Mouse (Mus musculus): ENCODE measurements around the gene Zscan29. TPM values are rescaled to one million over a fixed set of nuclear protein-coding genes. Genes with fewer than 3 reads are reported as not detected.

Gene Zscan29
- polyA plus RNA-seq, 1 experiment from 2014 or later: 3.3 TPM

DNA sequence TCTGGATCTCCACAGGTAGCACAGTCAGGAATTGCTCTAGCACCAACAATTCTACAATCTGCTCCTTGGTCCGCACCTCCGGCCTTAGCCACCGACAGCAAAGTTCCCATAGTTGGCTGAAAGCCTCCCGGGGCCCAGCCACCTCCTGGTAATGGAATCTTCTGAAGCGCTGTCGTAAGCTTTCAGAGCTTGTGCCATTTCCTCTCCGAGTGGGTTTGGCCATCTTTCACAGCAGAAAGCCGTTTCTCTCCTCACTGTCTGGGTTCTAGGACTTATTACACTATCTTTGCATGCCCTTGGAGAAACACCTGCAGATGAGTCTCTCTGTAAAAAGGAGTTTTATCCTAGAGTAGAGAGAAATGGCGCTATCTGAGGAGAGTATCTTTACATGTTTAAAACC, 1.0 kb downstream of the Zscan29 start:
- no peak for ATAC-seq (ENCODE audit: low read depth)

GRCm38 (mm10) chr2:121169173-121169572, 1.8 kb downstream of the Zscan29 start:
- no peaks in the 10 kb centered on the region for H3K27me3 ChIP-seq
- H3K4me1 ChIP-seq (replicated peaks): peaks cover 34% of the 10 kb centered on the region
- ATAC-seq (ENCODE audit: low read depth): no peak
- H3K27ac ChIP-seq: no peak overlapping the region
- H3K4me2 ChIP-seq: peak overlapping the region; percentile 90
- peak overlapping the region; percentile 92 for H3K9ac ChIP-seq
- peaks cover 35% of the 10 kb centered on the region for H3K36me3 ChIP-seq
- 57% methylated on average over 4 of the region's 4 CpGs for WGBS (ENCODE audit: insufficient replicate concordance)
- DNase-seq: no peak
- no peaks in the 10 kb centered on the region for H3K9me3 ChIP-seq (replicated peaks)
- peak overlapping the region; percentile 89 for H3K4me3 ChIP-seq (replicated peaks)

More for the DNA sequence above, 1.0 kb downstream of the Zscan29 start:
- WGBS (ENCODE audit: insufficient replicate concordance): 8% methylated on average over 9 of the region's 9 CpGs
- Histone ChIP-seq H3K27me3 (no peaks in the 10 kb centered on the region), H3K9ac (peak overlapping the region; percentile 92), H3K4me3 (replicated peaks) (peak overlapping the region; percentile 89), H3K4me2 (peak overlapping the region; percentile 90), H3K9me3 (replicated peaks) (no peaks in the 10 kb centered on the region), H3K36me3 (peaks cover 36% of the 10 kb centered on the region), H3K27ac (peak overlapping the region; percentile 93; the same call in 1 of the 2 replicates), H3K4me1 (replicated peaks) (peaks cover 34% of the 10 kb centered on the region)
- DNase-seq: no peak

GRCm38 (mm10) chr2:121153100-121153499, 17.8 kb downstream of the Zscan29 start:
- WGBS (ENCODE audit: insufficient replicate concordance): 74% methylated on average over 3 of the region's 3 CpGs
- Histone ChIP-seq H3K9ac (no peak overlapping the region), H3K4me2 (no peak overlapping the region), H3K27me3 (no peaks in the 10 kb centered on the region), H3K36me3 (peaks cover 49% of the 10 kb centered on the region), H3K4me3 (replicated peaks) (no peak overlapping the region), H3K27ac (no peak overlapping the region), H3K4me1 (replicated peaks) (peaks cover 4% of the 10 kb centered on the region), H3K9me3 (replicated peaks) (no peaks in the 10 kb centered on the region)
- ATAC-seq (ENCODE audit: low read depth) (no peak), DNase-seq (no peak)

DNA sequence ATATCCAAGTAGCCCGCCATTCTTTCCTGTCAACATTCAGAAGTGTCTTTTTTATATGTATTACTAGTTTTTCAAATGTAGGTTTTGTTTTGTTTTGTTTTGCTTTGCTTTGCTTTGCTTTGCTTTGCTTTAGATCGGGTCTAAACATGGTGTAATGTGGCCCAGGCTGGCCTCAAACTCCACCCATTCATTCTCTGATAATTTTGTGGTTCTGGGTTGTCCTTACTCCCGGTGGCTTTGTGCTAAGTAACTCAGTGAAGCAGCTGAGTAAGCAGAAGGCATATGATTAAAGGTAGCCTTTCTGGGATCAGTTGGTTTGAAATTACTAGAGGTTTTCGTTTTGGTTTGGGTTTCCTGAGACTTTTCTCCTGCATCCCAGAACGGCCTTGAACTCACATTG, 21.2 kb downstream of the Zscan29 start:
- Histone ChIP-seq H3K4me1 (replicated peaks) (peaks cover 4% of the 10 kb centered on the region), H3K27ac (no peak overlapping the region), H3K4me2 (no peak overlapping the region), H3K9me3 (replicated peaks) (no peaks in the 10 kb centered on the region), H3K4me3 (replicated peaks) (no peak overlapping the region), H3K36me3 (peaks cover 48% of the 10 kb centered on the region), H3K27me3 (no peaks in the 10 kb centered on the region), H3K9ac (no peak overlapping the region)
- ATAC-seq (ENCODE audit: low read depth) (no peak), DNase-seq (no peak)
- WGBS (ENCODE audit: insufficient replicate concordance): 51% methylated on average over 5 of the region's 5 CpGs

GRCm38 (mm10) chr2:121142415-121142814, 28.5 kb downstream of the Zscan29 start:
- H3K36me3 ChIP-seq: peaks cover 42% of the 10 kb centered on the region
- no peak for ATAC-seq (ENCODE audit: low read depth)
- no peaks in the 10 kb centered on the region for H3K27me3 ChIP-seq
- H3K4me1 ChIP-seq (replicated peaks): peaks cover 39% of the 10 kb centered on the region
- no peak overlapping the region for H3K27ac ChIP-seq
- H3K9ac ChIP-seq: no peak overlapping the region
- H3K4me2 ChIP-seq: no peak overlapping the region
- no peak for DNase-seq
- no peak overlapping the region for H3K4me3 ChIP-seq (replicated peaks)
- H3K9me3 ChIP-seq (replicated peaks): no peaks in the 10 kb centered on the region
- 44% methylated on average over 2 of the region's 2 CpGs for WGBS (ENCODE audit: insufficient replicate concordance)

DNA sequence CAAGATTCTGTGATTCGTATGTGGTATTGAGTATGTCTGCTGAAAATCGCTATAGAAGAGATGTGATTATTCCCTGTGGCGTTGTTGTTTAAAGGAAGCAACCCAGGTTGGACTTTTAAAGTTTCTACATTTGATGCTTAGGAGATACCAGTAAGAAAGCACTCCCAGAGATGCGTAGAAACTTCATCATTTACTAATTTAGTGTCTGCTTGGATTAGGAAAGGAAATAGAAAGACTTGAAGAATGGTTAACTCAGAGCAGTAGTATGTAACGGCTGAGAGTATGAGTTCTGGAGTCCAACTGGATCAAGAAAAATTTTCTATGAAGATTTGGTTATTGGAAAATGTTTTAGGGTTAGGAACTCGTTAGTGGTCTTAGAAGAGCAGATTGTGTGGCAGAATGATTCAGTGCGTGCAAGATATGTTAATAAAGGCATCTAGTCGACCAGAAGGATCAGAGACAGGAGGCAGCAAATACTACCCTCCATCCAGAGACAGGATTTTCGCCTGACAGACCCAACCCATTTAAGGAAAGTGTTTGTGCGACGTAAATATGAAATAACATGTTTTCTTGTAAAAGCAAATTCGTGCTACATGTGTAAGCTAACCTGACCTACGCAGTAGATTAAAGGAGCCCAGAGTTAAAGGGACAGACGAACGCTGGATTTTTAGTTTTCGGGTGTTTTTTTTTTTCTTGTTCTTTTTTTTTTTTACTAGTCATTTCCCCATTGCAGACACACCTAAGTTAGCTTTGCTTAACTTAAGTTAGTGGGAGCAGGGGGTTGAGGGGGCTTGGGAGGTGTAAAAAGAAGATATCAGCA, 29.5 kb downstream of the Zscan29 start:
- Histone ChIP-seq H3K4me3 (replicated peaks) (peak overlapping the region; percentile 77), H3K4me2 (peak overlapping the region; percentile 98), H3K27me3 (no peaks in the 10 kb centered on the region), H3K36me3 (peaks cover 34% of the 10 kb centered on the region), H3K4me1 (replicated peaks) (peaks cover 40% of the 10 kb centered on the region), H3K9ac (peak overlapping the region; percentile 87), H3K9me3 (replicated peaks) (no peaks in the 10 kb centered on the region), H3K27ac (peak overlapping the region; percentile 89)
- WGBS (ENCODE audit: insufficient replicate concordance): 67% methylated on average over 16 of the region's 16 CpGs
- no peak for ATAC-seq (ENCODE audit: low read depth)
- no peak for DNase-seq

GRCm38 (mm10) chr2:121140018-121140882, 30.7 kb downstream of the Zscan29 start, which contains the start of the genes Adal and Lcmt2:
Gene Adal (plus strand): TSS chr2:121140428.
Gene Lcmt2 (minus strand): TSS chr2:121140653.
- under 1% methylated on average over 87 of the region's 87 CpGs for WGBS (ENCODE audit: insufficient replicate concordance)
- peak within 1 kb of the TSS; percentile 89 for H3K27ac ChIP-seq

DNA sequence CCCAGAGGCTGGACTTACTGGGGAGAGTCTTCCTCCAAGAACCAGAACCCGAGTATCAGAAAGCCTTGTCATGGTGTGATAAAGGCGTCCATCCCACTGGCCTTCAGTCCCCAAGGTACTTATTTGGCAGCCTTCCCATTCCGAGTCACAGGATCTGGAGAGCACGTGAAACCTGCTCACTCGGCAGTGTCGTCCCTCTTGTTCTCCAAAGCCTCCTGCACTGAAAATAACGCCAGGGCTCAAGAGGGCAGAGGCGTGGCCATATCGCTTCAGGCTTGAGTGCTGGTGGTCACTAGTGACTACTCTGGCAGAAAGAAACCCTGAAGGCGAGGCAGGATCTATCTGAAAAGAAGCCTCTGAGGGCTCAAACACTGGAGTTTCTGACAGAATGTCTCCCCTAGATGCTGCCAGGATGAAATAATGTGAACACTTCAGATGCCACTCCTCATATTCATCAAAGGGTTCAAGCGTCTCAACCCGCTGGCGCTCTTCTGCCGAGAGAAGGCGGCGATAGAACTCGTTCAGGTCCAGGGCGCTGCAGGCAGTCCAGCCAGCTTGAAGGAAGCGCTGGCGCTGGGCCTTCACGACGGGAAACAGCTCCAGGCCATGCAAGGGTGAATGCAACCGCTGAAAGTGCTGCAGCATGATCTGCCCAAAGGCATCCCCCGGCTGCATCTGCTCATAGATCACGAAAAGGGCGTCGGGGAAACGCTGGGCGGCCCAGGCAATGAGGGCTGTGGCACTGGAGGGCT, 31.5 kb downstream of the Zscan29 start:
- Histone ChIP-seq H3K27me3 (no peaks in the 10 kb centered on the region), H3K9ac (peak overlapping the region; percentile 87), H3K4me3 (replicated peaks) (peak overlapping the region; percentile 77), H3K36me3 (peaks cover 27% of the 10 kb centered on the region), H3K27ac (peak overlapping the region; percentile 89), H3K9me3 (replicated peaks) (no peaks in the 10 kb centered on the region), H3K4me2 (peak overlapping the region; percentile 98), H3K4me1 (replicated peaks) (peaks cover 40% of the 10 kb centered on the region)
- WGBS (ENCODE audit: insufficient replicate concordance): 50% methylated on average over 29 of the region's 29 CpGs
- ATAC-seq (ENCODE audit: low read depth): no peak
- peak; percentile 3 for DNase-seq

More at GRCm38 (mm10) chr2:121140018-121140882, 30.7 kb downstream of the Zscan29 start, which contains the start of the genes Adal and Lcmt2:
- Histone ChIP-seq H3K9ac (peak within 1 kb of the TSS; percentile 87), H3K36me3 (peaks cover 30% of the 10 kb centered on the region), H3K4me3 (replicated peaks) (peak within 1 kb of the TSS; percentile 77), H3K4me2 (peak within 1 kb of the TSS; percentile 98), H3K9me3 (replicated peaks) (no peaks in the 10 kb centered on the region), H3K27me3 (no peaks in the 10 kb centered on the region), H3K4me1 (replicated peaks) (peaks cover 40% of the 10 kb centered on the region)
- DNase-seq (peak; percentile 80), ATAC-seq (ENCODE audit: low read depth) (peak; percentile 96)

GRCm38 (mm10) chr2:121137371-121137770, 33.6 kb downstream of the Zscan29 start:
- no peak overlapping the region for H3K27ac ChIP-seq
- peaks cover 39% of the 10 kb centered on the region for H3K4me1 ChIP-seq (replicated peaks)
- peak overlapping the region; percentile 18 for H3K4me2 ChIP-seq
- peaks cover 18% of the 10 kb centered on the region for H3K36me3 ChIP-seq
- no peak overlapping the region for H3K4me3 ChIP-seq (replicated peaks)
- DNase-seq (no peak), ATAC-seq (ENCODE audit: low read depth) (no peak)
- H3K27me3 ChIP-seq: no peaks in the 10 kb centered on the region
- H3K9ac ChIP-seq: no peak overlapping the region
- H3K9me3 ChIP-seq (replicated peaks): no peaks in the 10 kb centered on the region
- 88% methylated on average over 4 of the region's 4 CpGs for WGBS (ENCODE audit: insufficient replicate concordance)

- H3K4me3 ChIP-seq (replicated peaks): no peak overlapping the region
- peaks cover 4% of the 10 kb centered on the region for H3K4me1 ChIP-seq (replicated peaks)
- ATAC-seq (ENCODE audit: low read depth) (no peak), DNase-seq (no peak)
- no peaks in the 10 kb centered on the region for H3K9me3 ChIP-seq (replicated peaks)
- H3K9ac ChIP-seq: no peak overlapping the region
- no peak overlapping the region for H3K27ac ChIP-seq
- H3K36me3 ChIP-seq: no peaks in the 10 kb centered on the region; the same call in 1 of the 2 replicates
- H3K4me2 ChIP-seq: no peak overlapping the region
- H3K27me3 ChIP-seq: no peaks in the 10 kb centered on the region
- WGBS (ENCODE audit: insufficient replicate concordance): 54% methylated on average over 1 of the region's 1 CpGs
Observed at GRCm38 (mm10) chr2:121132822-121133221, 38.1 kb downstream of the Zscan29 start.
